Mouse (Mus musculus) liver, embryonic 16.5 days (tissue): Measurements from ENCODE around the gene Gtf2h5. TPM values are rescaled to one million over a fixed set of nuclear protein-coding genes. Genes with fewer than 3 reads are reported as not detected.

Source experiments
- ATAC-seq: fragments of 200-750 bp; cut with Nextera tagmentation; 2 replicates; pipeline ENCODE4 v1.8.0; 2017; ENCODE audit warnings: low read depth, mild to moderate bottlenecking, moderate number of reproducible peaks, moderate library complexity
- H3K27ac ChIP-seq: fragments of 300-500 bp; sonication (generic); 2 replicates; pipeline ENCODE4 v1.5.1; 2014; ENCODE audit warnings: mild to moderate bottlenecking, low read length
- H3K27me3 ChIP-seq: fragments of 300-500 bp; sonication (generic); 2 replicates; pipeline ENCODE4 v1.6.1; 2014; ENCODE audit warnings: low read depth, low read length, mixed read lengths; ENCODE audit not compliant: control insufficient read depth, insufficient read depth
- H3K36me3 ChIP-seq: fragments of 300-500 bp; sonication (generic); 2 replicates; pipeline ENCODE4 v1.6.1; 2014; ENCODE audit warnings: mild to moderate bottlenecking; ENCODE audit not compliant: control insufficient read depth, insufficient read depth
- H3K4me1 ChIP-seq: fragments of 300-500 bp; sonication (generic); 2 replicates; pipeline ENCODE4 v1.6.1; 2014; ENCODE audit warnings: low read depth, low read length, mixed read lengths; ENCODE audit not compliant: control insufficient read depth
- H3K4me2 ChIP-seq: fragments of 300-500 bp; sonication (generic); 2 replicates; pipeline ENCODE4 v1.6.1; 2014; ENCODE audit warnings: low read depth, low read length, mixed read lengths
- H3K4me3 ChIP-seq: fragments of 300-500 bp; sonication (generic); 2 replicates; pipeline ENCODE4 v1.5.1; 2014; ENCODE audit warnings: low read depth, mild to moderate bottlenecking, low read length
- H3K9ac ChIP-seq: fragments of 300-500 bp; sonication (generic); 2 replicates; pipeline ENCODE4 v1.6.1; 2014; ENCODE audit warnings: low read depth, low read length
- H3K9me3 ChIP-seq: fragments of 300-500 bp; sonication (generic); replicated peaks from 2 replicates; pipeline ENCODE4 v1.6.1; 2016; ENCODE audit warnings: low read length; ENCODE audit not compliant: control insufficient read depth
- WGBS: fragments of 180-500 bp; shearing (Covaris S2); extraction: QIAGEN DNeasy Blood & Tissue Kit; methylation state at CpG from one replicate; pipeline ENCODE4 v1.1.7; 2014; ENCODE audit not compliant: insufficient replicate concordance; 5-methylcytosine and 5-hydroxymethylcytosine counted together
- microRNA-seq: library from miRNA; unstranded; fragments of <30 nt; microRNA quantifications from one replicate; pipeline ENCODE4, GENCODE M21; 2016
- polyA plus RNA-seq: library from polyadenylated mRNA; unstranded; fragments of >200 nt; fragmentation: Nextera tagmentation; extraction: Ambion mirVana; gene quantifications from 2 replicates; pipeline ENCODE4 v1.2.1, GENCODE M21; 2015

The Gtf2h5 gene
- polyA plus RNA-seq, 1 experiment from 2014 or later = 64.1 TPM

DNA sequence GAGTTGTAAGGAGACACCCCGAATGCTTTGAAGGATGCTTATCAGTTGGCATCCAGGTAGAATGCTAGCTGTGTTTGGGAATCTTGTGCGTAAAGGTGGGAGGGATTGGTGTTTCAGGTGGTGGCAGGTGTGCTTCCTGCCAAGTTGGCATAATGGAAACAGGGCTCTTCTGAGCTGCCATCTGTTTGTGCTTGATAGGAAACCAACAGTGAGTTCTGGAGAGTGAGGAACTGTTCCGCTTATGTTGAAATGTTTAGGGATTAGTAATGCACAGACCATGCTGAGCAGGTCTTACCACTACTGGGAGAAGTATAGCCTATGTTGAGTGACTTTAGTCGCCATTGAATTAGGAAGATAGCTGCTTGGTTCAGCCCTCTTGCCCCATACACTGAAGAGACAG, 39.3 kb downstream of the Gtf2h5 start:
- WGBS = 65% methylated on average over 4 of the region's 4 CpGs
- no peak overlapping the region for H3K9ac ChIP-seq
- no peak overlapping the region for H3K4me2 ChIP-seq
- ATAC-seq = no peak
- H3K4me1 ChIP-seq = no peaks in the 10 kb centered on the region
- H3K9me3 ChIP-seq = no peaks in the 10 kb centered on the region
- no peak overlapping the region for H3K4me3 ChIP-seq
- no peaks in the 10 kb centered on the region for H3K36me3 ChIP-seq
- no peaks in the 10 kb centered on the region for H3K27me3 ChIP-seq
- H3K27ac ChIP-seq = no peak overlapping the region

DNA sequence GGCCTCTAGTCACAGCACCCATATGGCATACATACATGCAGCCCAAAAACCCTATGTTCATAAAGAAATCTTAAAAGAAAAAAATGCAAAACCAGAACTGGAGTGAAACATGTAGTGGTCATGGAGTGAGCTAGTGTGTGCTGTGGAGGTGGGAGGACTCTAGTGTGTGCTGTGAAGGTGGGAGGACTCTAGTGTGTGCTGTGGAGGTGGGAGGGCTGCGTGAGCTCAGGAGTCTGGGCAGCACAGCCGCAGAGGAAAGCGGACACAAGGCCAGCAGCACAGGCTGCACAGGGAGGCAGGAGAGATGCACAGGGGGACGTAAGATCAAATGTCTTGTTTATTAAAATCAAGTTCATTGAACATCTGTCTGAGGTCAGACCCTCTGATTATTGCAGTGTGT, 44.2 kb downstream of the Gtf2h5 start:
- WGBS = 80% methylated on average over 4 of the region's 4 CpGs
- ATAC-seq = no peak
- no peak overlapping the region for H3K27ac ChIP-seq

DNA sequence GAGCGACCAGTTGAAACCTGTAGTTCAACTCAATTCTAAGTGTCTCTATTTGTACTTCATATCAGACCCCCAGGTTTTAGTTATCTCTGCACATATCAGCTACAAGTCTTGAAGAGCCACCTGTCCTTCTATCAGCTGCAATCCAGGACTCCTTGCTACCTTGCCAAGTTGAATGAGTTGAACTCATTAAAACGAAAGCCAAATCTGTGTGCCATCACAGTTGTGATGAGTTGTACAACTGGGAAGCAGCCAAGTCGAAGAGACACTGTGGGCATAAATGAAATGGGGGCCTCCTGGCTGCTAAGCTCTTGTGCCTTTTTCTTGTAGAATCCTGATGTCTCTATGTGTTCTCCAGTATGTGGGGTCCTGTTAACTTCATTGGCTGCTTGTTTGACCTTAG, 45.9 kb downstream of the Gtf2h5 start:
- H3K9ac ChIP-seq = no peak overlapping the region
- H3K4me3 ChIP-seq = no peak overlapping the region
- no peaks in the 10 kb centered on the region for H3K36me3 ChIP-seq
- ATAC-seq = no peak
- H3K27me3 ChIP-seq = no peaks in the 10 kb centered on the region
- H3K27ac ChIP-seq = no peak overlapping the region
- 59% methylated on average over 3 of the region's 3 CpGs for WGBS
- no peaks in the 10 kb centered on the region for H3K9me3 ChIP-seq
- no peaks in the 10 kb centered on the region for H3K4me1 ChIP-seq
- no peak overlapping the region for H3K4me2 ChIP-seq

More for the DNA sequence above, 44.2 kb downstream of the Gtf2h5 start:
- Histone ChIP-seq H3K27me3 (no peaks in the 10 kb centered on the region), H3K4me1 (no peaks in the 10 kb centered on the region), H3K4me2 (no peak overlapping the region), H3K4me3 (no peak overlapping the region), H3K9me3 (no peaks in the 10 kb centered on the region), H3K36me3 (no peaks in the 10 kb centered on the region), H3K9ac (no peak overlapping the region)

DNA sequence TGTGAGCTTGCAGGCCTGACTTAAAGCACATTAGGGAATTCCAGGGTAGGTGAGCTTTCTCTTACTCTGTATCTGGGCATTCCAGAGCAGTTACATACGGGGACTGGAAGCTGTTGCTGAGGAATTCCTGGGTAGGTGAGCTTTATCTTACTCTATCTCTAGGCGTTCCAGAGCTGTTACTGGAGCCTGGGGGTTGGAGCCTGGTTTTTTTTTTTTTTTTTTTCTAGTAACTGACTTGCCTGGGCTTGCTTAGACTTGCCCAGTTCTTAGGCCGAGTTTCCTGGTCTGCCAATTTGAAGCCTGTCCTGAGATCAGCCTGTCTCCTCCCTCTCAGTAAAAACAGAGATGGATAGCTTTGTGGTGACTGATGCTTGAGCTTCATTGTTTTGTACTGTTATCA, 48.5 kb downstream of the Gtf2h5 start:
- H3K4me1 ChIP-seq = no peaks in the 10 kb centered on the region
- H3K27me3 ChIP-seq = no peaks in the 10 kb centered on the region
- H3K36me3 ChIP-seq = no peaks in the 10 kb centered on the region
- H3K9ac ChIP-seq = no peak overlapping the region
- H3K9me3 ChIP-seq = no peaks in the 10 kb centered on the region
- no peak for ATAC-seq
- no peak overlapping the region for H3K4me3 ChIP-seq
- H3K27ac ChIP-seq = no peak overlapping the region
- no peak overlapping the region for H3K4me2 ChIP-seq
- 32% methylated on average over 3 of the region's 3 CpGs for WGBS

DNA sequence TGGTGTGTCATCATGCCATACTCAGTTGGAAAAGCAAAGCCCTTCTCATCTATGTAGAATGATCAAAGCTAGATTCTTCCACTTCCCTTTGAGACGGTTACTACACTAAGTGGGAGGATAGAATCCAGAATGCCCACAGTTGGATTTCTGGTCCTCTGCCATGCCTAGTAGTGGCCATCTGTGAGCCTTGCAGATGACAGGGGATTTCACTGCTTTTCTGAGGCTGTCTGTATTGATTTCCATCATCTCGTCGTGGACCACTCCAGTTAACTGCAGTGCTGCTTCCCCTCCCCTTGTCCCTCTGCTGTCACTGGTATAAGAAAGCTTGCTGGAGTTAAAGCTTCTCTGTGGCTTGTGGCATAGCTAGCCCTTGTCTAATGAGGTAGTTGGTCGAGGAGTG, 49.8 kb downstream of the Gtf2h5 start:
- 57% methylated on average over 4 of the region's 4 CpGs for WGBS
- Histone ChIP-seq H3K4me2 (no peak overlapping the region), H3K4me1 (no peaks in the 10 kb centered on the region), H3K27me3 (no peaks in the 10 kb centered on the region), H3K36me3 (no peaks in the 10 kb centered on the region), H3K9me3 (no peaks in the 10 kb centered on the region), H3K27ac (no peak overlapping the region), H3K4me3 (no peak overlapping the region), H3K9ac (no peak overlapping the region)
- ATAC-seq = no peak

DNA sequence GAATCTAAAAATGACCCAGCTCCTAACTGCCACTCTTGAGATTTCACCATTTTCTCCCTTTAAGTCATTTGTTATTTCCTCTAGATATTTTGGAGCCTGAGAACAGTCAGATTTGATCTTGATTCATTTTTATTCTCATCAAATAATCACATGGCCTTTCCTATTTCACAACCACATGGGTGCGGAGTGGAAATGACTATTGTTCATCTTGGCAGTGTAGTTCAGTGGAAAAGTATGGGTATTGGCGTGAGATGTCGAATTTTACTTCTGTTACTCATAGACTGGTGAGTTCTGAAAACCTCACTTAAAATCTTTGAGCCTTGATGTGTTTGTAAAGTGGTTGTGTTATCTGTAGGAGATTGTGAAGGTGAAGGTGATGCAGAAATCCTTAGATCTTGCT, 51.5 kb downstream of the Gtf2h5 start:
- Histone ChIP-seq H3K27ac (no peak overlapping the region), H3K4me3 (no peak overlapping the region), H3K9me3 (no peaks in the 10 kb centered on the region), H3K4me1 (no peaks in the 10 kb centered on the region), H3K27me3 (no peaks in the 10 kb centered on the region), H3K36me3 (no peaks in the 10 kb centered on the region), H3K4me2 (no peak overlapping the region), H3K9ac (no peak overlapping the region)
- 70% methylated on average over 3 of the region's 3 CpGs for WGBS
- no peak for ATAC-seq

Small RNA genes within 50 kb of the gene (microRNA-seq; reads per million reads assigned to microRNA genes)
- not detected for gene Gm22774

Other genes with a start within 250 kb of the Gtf2h5 start
- gene Snx9, start 238.5 kb upstream of the Gtf2h5 start, polyA plus RNA-seq = 9.9 and 10.5 TPM in 2 replicates
- gene Synj2, start 138.5 kb upstream of the Gtf2h5 start, polyA plus RNA-seq = 2.5 and 3.0 TPM in 2 replicates
- gene Serac1, start within 50 bp of the Gtf2h5 start, polyA plus RNA-seq = 0.96 and 1.0 TPM in 2 replicates
- gene Tulp4, start 26.7 kb downstream of the Gtf2h5 start, polyA plus RNA-seq = 23.4 and 25.4 TPM in 2 replicates
- gene Tmem181a, start 177.1 kb downstream of the Gtf2h5 start, polyA plus RNA-seq = 2.7 and 3.2 TPM in 2 replicates
- gene Dynlt1a, start 237.7 kb downstream of the Gtf2h5 start, polyA plus RNA-seq = 5.4 and 5.5 TPM in 2 replicates